Mouse (Mus musculus): Measurements from ENCODE around the gene Rabggta.

DNA sequence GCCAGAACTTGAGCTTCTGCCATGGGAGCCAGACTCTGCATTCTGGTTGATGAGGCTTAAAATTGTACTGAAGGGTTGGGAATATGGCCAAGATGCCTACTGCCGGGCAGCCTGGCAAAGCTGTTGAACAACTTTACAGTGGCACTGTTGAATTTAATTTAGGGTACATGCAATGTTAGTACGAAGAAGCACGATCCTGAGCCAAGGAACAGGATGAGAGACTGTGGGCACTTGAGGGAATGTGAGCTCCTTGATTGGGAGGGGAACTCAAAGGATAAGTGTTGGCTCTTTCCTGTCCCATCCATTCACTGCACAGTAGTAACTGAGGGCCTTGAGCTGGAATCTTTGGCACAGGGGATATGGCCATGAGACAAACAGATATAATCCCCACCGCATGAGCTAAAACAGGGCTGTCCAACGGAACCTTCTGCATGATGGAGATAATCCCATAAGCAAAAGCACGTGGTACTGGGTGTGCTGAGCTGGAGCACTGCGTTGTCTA, 8.5 kb upstream of the Rabggta start:
- TF ChIP-seq FLI1 (IDR thresholded peaks at IDR 0.05; ENCODE audit: low read length) (no peak), GATA1 (IDR thresholded peaks at IDR 0.05; ENCODE audit: borderline replicate concordance, low read length) (no peak)
